Mouse (Mus musculus): Measurements from ENCODE around the gene Eva1b. TPM values are rescaled to one million over a fixed set of nuclear protein-coding genes. Genes with fewer than 3 reads are reported as not detected.

Gene Eva1b
- total RNA-seq, 2 experiments from 2014 or later, result 6.5 to 6.7 TPM

DNA sequence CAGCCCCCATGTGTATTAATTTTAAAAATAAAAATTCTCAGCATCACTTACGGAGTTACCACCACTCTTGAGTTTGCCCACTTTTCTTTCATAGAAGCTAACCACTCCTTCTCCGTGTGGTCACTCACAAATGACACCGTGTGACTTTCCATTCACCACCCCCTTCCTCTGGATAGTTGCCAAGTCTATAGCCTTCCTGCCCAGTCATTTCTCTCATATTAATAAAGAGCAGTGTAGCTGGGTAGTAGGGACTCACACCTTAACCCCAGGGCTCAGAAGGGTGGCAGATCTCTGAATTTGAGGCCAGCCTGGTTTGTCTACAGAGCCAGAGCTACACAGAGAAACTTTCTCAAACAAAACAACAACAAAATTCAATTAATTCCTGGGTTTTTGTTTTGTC, 49.9 kb downstream of the Eva1b start:
- DNase-seq (ENCODE audit: low spot score in 2 of 2), result no peak

Other genes starting within 250 kb of the Eva1b start
- 1 to 10 TPM; 3.3 to 4.2 TPM for gene Csf3r, start 123.2 kb upstream of the Eva1b start, total RNA-seq (2021)
- gene Mrps15, start 100.8 kb upstream of the Eva1b start, total RNA-seq (2021), result 10 to 100 TPM; 46.6 to 47.9 TPM
- 10 to 100 TPM; 45.5 to 49.0 TPM for gene Oscp1, start 89.2 kb upstream of the Eva1b start, total RNA-seq (2021)
- gene Lsm10, start 51.1 kb upstream of the Eva1b start, total RNA-seq (2021), result 10 to 100 TPM; 12.9 to 13.1 TPM
- 10 to 100 TPM; 20.8 to 21.3 TPM for gene Stk40, start 43.8 kb upstream of the Eva1b start, total RNA-seq (2021)
- gene Sh3d21, start 15.7 kb downstream of the Eva1b start, total RNA-seq (2021), result 1 to 10 TPM; 1.2 to 1.8 TPM
- gene Thrap3, start 55.0 kb downstream of the Eva1b start, total RNA-seq (2021), result 100 to 1,000 TPM; 142 to 149 TPM
- 100 to 1,000 TPM; 222 to 233 TPM for gene Map7d1, start 108.6 kb downstream of the Eva1b start, total RNA-seq (2021)
- 10 to 100 TPM; 83.9 to 88.2 TPM for gene Trappc3, start 114.6 kb downstream of the Eva1b start, total RNA-seq (2021)
- gene Col8a2, start 139.0 kb downstream of the Eva1b start, total RNA-seq (2021), result 1 to 10 TPM; 1.9 to 8.4 TPM
- gene Adprhl2, start 174.0 kb downstream of the Eva1b start, total RNA-seq (2021), result 10 to 100 TPM; 25.8 to 26.1 TPM
- 1 to 10 TPM; 1.9 to 2.2 TPM for gene Tekt2, start 177.9 kb downstream of the Eva1b start, total RNA-seq (2021)